ENCODE assay signal across 24 mouse cellular contexts in the genomic region with DNA sequence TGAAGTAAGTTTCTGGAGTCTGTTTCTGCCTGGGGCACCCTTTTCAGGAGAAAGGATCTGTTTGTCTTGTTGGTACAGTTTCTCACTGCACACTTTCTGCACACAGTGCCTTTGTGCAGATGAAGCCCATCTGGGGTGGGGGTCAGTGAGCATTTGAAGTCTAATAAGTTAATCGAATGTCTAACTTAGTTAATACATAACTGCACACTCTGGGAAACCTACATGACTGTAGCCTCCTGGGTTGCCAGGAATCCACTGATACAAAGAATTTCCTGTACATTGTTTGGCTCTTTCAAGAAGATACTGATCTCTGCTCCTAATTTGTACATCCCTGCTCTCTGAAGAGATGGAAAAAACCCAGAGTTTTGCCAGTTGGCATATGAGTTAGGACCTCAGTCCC.
DNase-seq lines count a peak whose midpoint lies in the region; ATAC-seq and TF ChIP-seq lines count a peak whose summit lies in the region.
"Had no signal": no experiment of that assay in that cellular context is flagged by ENCODE, and none has a peak within 500 bp of the region (broad histone marks: within the 10 kb centered on the region; RNA-seq: fewer than 3 reads in every experiment).

No protein-coding gene starts in this region.

- 66% methylated on average over 1 of the region's 1 CpGs for WGBS in kidney, embryonic 15.5 days

- CTCF ChIA-PET in Patski (lab: Charles Lee) = interaction anchor here (1.0 kb wide), 1 partner anchor 9 kb away, joined by 3 read pairs; no protein-coding TSS in a partner anchor

- no peaks in the 10 kb centered on the region for H3K36me3 ChIP-seq in kidney, embryonic 15.5 days
- H3K36me3 ChIP-seq: hindbrain, embryonic 12.5 days; intestine, embryonic 15.5 days; liver, embryonic 12.5 days; midbrain, embryonic 15.5 days; neural tube, embryonic 15.5 days had no signal

- intact Hi-C loops in heart, postnatal 14 days (cut with DNase I) = no loop called here

- no peak for TF ChIP-seq CTCF in Patski (IDR thresholded peaks at IDR 0.05)

- peaks cover 33% of the 10 kb centered on the region for H3K4me1 ChIP-seq in kidney, embryonic 15.5 days
- H3K4me1 ChIP-seq: forebrain, embryonic 13.5 days; hindbrain, embryonic 12.5 days; intestine, embryonic 15.5 days; liver, embryonic 12.5 days; midbrain, embryonic 10.5 days; midbrain, embryonic 15.5 days; neural tube, embryonic 15.5 days had no signal

- in situ Hi-C loops in Patski (cut with MboI; ENCODE audit: low pct_unique_long_range_greater_than_20kb) = no loop called here

- H3K4me3 ChIP-seq in kidney, embryonic 15.5 days (replicated peaks) = no peak overlapping the region
- H3K4me3 ChIP-seq: forebrain, embryonic 13.5 days; hindbrain, embryonic 12.5 days; intestine, embryonic 15.5 days; liver, embryonic 12.5 days; midbrain, embryonic 10.5 days; midbrain, embryonic 15.5 days; neural tube, embryonic 15.5 days had no signal

- DNase-seq in kidney, adult 9 months = peak; percentile 62
- DNase-seq in kidney, postnatal 25 days = no peak
- DNase-seq in Patski (ENCODE audit: low read depth, low spot score) = peak; percentile 30
- DNase-seq in kidney, postnatal 36 days = peak; percentile 33 to 34
- DNase-seq in adrenal gland, adult 18-20 months (ENCODE audit: low spot score in 2 of 2) = no peak
- no peak for DNase-seq in heart, adult 8-10 months (ENCODE audit: low spot score)
- no peak for DNase-seq in heart, postnatal 14 days
- DNase-seq: adrenal gland, postnatal 25 days; cerebellum, adult 11-12 months; cerebellum, adult 9-11 months; gastrocnemius, postnatal 10 days; left cerebral cortex, postnatal 4 days; liver, postnatal 0 days; right cerebral cortex, adult 18-20 months; thymus, postnatal 4 days had no signal

- POLR2A ChIA-PET in Patski (lab: Charles Lee) = no interaction called here

- H3K27ac ChIP-seq in kidney, embryonic 15.5 days = peak overlapping the region; percentile 74
- H3K27ac ChIP-seq: forebrain, embryonic 13.5 days; hindbrain, embryonic 12.5 days; hindbrain, postnatal 0 days; intestine, embryonic 15.5 days; liver, embryonic 12.5 days; midbrain, embryonic 10.5 days; midbrain, embryonic 15.5 days; neural tube, embryonic 15.5 days had no signal

- no peaks in the 10 kb centered on the region for H3K9me3 ChIP-seq in kidney, embryonic 15.5 days (replicated peaks)
- H3K9me3 ChIP-seq: forebrain, embryonic 13.5 days; hindbrain, embryonic 12.5 days; intestine, embryonic 15.5 days; liver, embryonic 12.5 days; midbrain, embryonic 10.5 days; midbrain, embryonic 15.5 days; neural tube, embryonic 15.5 days had no signal

- H3K4me2 ChIP-seq in kidney, embryonic 15.5 days = no peak overlapping the region
- H3K4me2 ChIP-seq: forebrain, embryonic 13.5 days; hindbrain, embryonic 12.5 days; intestine, embryonic 15.5 days; liver, embryonic 12.5 days; midbrain, embryonic 15.5 days; neural tube, embryonic 15.5 days had no signal

- H3K27me3 ChIP-seq in Patski = no peaks in the 10 kb centered on the region
- H3K27me3 ChIP-seq in kidney, embryonic 15.5 days = no peaks in the 10 kb centered on the region
- H3K27me3 ChIP-seq: forebrain, embryonic 13.5 days; hindbrain, embryonic 12.5 days; intestine, embryonic 15.5 days; liver, embryonic 12.5 days; midbrain, embryonic 15.5 days; neural tube, embryonic 15.5 days had no signal

- H3K9ac ChIP-seq in kidney, embryonic 15.5 days = no peak overlapping the region
- H3K9ac ChIP-seq: forebrain, embryonic 13.5 days; hindbrain, embryonic 12.5 days; intestine, embryonic 15.5 days; liver, embryonic 12.5 days; liver, postnatal 0 days; midbrain, embryonic 15.5 days; neural tube, embryonic 15.5 days had no signal

- peak; percentile 62 for ATAC-seq in Patski
- ATAC-seq in kidney, embryonic 15.5 days (replicated peaks; ENCODE audit: low FRiP score) = peak; percentile 91
- ATAC-seq: forebrain, embryonic 13.5 days; hindbrain, postnatal 0 days; intestine, embryonic 15.5 days; liver, embryonic 12.5 days; liver, postnatal 0 days; midbrain, embryonic 15.5 days had no signal

Comparison
In these comparisons a context has a peak if more than half of its experiments do, and no peak if none do; other contexts are left out.
1. DNase-seq: peak in kidney, adult 9 months (single experiment), Patski (single experiment) and kidney, postnatal 36 days (2 of 2); none in kidney, postnatal 25 days (0 of 2), adrenal gland, adult 18-20 months (0 of 2), heart, adult 8-10 months (single experiment) and heart, postnatal 14 days (0 of 2).